Mouse (Mus musculus) lung, postnatal 36 days (tissue): ENCODE results near the gene Slc45a1.
A peak's percentile ranks its signal among the peaks of the same experiment; 100 is the strongest.
"Not testable (repeated sequence)": the region's sequence is repeated elsewhere in the genome, so short reads cannot be mapped to it uniquely, and the experiment has no call there.

ENCODE experiments used
- DNase-seq: peaks from one replicate; pipeline ENCODE4 v3.0.0; 2022; ENCODE audit warnings: mixed read lengths

Slc45a1 gene

GRCm38 (mm10) chr4:150600503-150600902 lies 51.5 kb downstream of the Slc45a1 start:
- not testable (repeated sequence) for DNase-seq

GRCm38 (mm10) chr4:150599119-150599992 lies 52.6 kb downstream of the Slc45a1 start:
- peak; percentile 56 for DNase-seq

GRCm38 (mm10) chr4:150598686-150599085 lies 53.3 kb downstream of the Slc45a1 start:
- DNase-seq: no peak

- no peak for DNase-seq
Measured at GRCm38 (mm10) chr4:150595991-150596390, 56.0 kb downstream of the Slc45a1 start.

GRCm38 (mm10) chr4:150595071-150595470 lies 56.9 kb downstream of the Slc45a1 start:
- DNase-seq: no peak

GRCm38 (mm10) chr4:150594298-150594829 lies 57.6 kb downstream of the Slc45a1 start:
- DNase-seq: no peak

GRCm38 (mm10) chr4:150593473-150594217 lies 58.3 kb downstream of the Slc45a1 start:
- DNase-seq: no peak

GRCm38 (mm10) chr4:150592087-150592486 lies 59.9 kb downstream of the Slc45a1 start:
- no peak for DNase-seq

GRCm38 (mm10) chr4:150591602-150592001 lies 60.4 kb downstream of the Slc45a1 start:
- DNase-seq: no peak

GRCm38 (mm10) chr4:150590621-150591282 lies 61.2 kb downstream of the Slc45a1 start:
- no peak for DNase-seq

GRCm38 (mm10) chr4:150588300-150588621 lies 63.7 kb downstream of the Slc45a1 start:
- no peak for DNase-seq

- DNase-seq: no peak
Measured at GRCm38 (mm10) chr4:150587597-150588299, 64.2 kb downstream of the Slc45a1 start.

- DNase-seq: no peak
Measured at GRCm38 (mm10) chr4:150586275-150586674, 65.7 kb downstream of the Slc45a1 start.

GRCm38 (mm10) chr4:150585800-150586199 lies 66.2 kb downstream of the Slc45a1 start:
- DNase-seq: no peak

- DNase-seq: no peak
Measured at GRCm38 (mm10) chr4:150583777-150584135, 68.2 kb downstream of the Slc45a1 start.

GRCm38 (mm10) chr4:150582966-150583776 lies 68.8 kb downstream of the Slc45a1 start:
- peak; percentile 93 for DNase-seq

GRCm38 (mm10) chr4:150581931-150582723 lies 69.8 kb downstream of the Slc45a1 start:
- DNase-seq: no peak
